Mouse (Mus musculus): Measurements from ENCODE around the gene Ttc34. TPM values are rescaled to one million over a fixed set of nuclear protein-coding genes. Genes with fewer than 3 reads are reported as not detected.

Gene Ttc34
- polyA plus RNA-seq, 1 experiment = not detected

DNA sequence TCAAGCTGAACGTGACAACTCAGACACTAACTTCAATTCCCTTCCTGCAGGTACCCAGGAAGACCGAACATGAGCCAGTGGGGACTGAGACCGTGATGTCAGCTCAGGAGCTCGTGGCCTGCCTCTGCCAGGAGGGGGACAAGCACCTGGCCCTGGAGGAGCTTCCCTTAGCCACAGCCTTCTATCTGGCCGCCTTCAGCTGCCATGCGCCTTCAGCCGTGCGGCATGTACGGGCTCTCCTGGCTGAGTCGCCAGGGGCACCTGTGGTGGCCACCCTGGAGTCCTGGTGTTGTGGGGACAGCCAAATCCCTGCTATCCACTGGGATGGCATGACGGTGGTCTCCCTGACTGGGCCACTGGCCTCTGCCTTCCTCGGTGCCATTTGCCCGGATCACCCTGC is 1.5 kb downstream of the Ttc34 start:
- H3K4me2 ChIP-seq (ENCODE audit: low read depth) = no peak overlapping the region
- no peaks in the 10 kb centered on the region for H3K79me2 ChIP-seq (ENCODE audit: control insufficient read depth, insufficient read depth)
- no peak overlapping the region for H3ac ChIP-seq (ENCODE audit: control insufficient read depth, insufficient read length)
- no peaks in the 10 kb centered on the region for H3K27me3 ChIP-seq (ENCODE audit: control insufficient read depth, insufficient read depth, insufficient read length)
- no peak overlapping the region for H3K4me3 ChIP-seq
- TF ChIP-seq MAX (IDR thresholded peaks at IDR 0.05; ENCODE audit: low read depth) (no peak), E2F4 (IDR thresholded peaks at IDR 0.05; ENCODE audit: insufficient read depth) (no peak), POLR2AphosphoS2 (IDR thresholded peaks at IDR 0.05; ENCODE audit: insufficient read length, low read depth) (no peak), MYOG (IDR thresholded peaks at IDR 0.05; ENCODE audit: control insufficient read depth in 1 of 3, insufficient read depth in 1 of 3, insufficient read length in 2 of 3, low read depth in 2 of 3) (no peak), REST (IDR thresholded peaks at IDR 0.05; ENCODE audit: insufficient read depth, insufficient read length) (no peak), POLR2A (IDR thresholded peaks at IDR 0.05; ENCODE audit: insufficient read length, low read depth) (no peak), MYOD1 (IDR thresholded peaks at IDR 0.05; ENCODE audit: control insufficient read depth in 1 of 3, insufficient read length in 2 of 3, low read depth in 2 of 3) (no peak), SRF (IDR thresholded peaks at IDR 0.05; ENCODE audit: control insufficient read depth, insufficient read length, low read depth) (no peak), CEBPB (IDR thresholded peaks at IDR 0.05; ENCODE audit: insufficient read depth, poor library complexity, severe bottlenecking) (no peak), USF1 (IDR thresholded peaks at IDR 0.05; ENCODE audit: low read depth) (no peak)
- no peaks in the 10 kb centered on the region for H3K36me3 ChIP-seq (ENCODE audit: control insufficient read depth, insufficient read depth)

DNA sequence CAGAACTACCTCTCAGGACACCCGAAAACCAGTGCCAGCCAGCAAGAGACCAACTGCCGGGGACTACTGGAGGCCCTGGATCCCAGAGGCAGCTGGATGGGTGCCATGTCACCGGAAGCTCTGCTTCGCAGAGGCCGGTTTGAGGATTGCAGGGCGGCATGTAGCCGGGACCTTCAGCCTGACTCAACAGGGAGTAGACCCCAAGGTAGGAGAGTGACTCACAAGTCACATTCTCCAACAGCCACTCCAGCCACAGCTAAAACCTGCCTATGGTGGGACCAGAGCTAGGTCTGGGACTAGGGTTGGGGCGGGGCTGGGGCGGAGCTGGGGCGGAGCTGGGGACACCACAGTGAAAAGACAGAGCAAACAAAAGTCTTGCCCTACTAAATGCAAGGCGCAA is 2.1 kb downstream of the Ttc34 start:
- H3K4me3 ChIP-seq = no peak overlapping the region
- H3K4me2 ChIP-seq (ENCODE audit: low read depth) = no peak overlapping the region
- H3K79me2 ChIP-seq (ENCODE audit: control insufficient read depth, insufficient read depth) = no peaks in the 10 kb centered on the region
- no peak for TF ChIP-seq POLR2AphosphoS2 (IDR thresholded peaks at IDR 0.05; ENCODE audit: insufficient read length, low read depth)
- no peak for TF ChIP-seq MYOD1 (IDR thresholded peaks at IDR 0.05; ENCODE audit: control insufficient read depth in 1 of 3, insufficient read length in 2 of 3, low read depth in 2 of 3)
- TF ChIP-seq REST (IDR thresholded peaks at IDR 0.05; ENCODE audit: insufficient read depth, insufficient read length) = no peak
- no peak for TF ChIP-seq MAX (IDR thresholded peaks at IDR 0.05; ENCODE audit: low read depth)
- no peak for TF ChIP-seq CEBPB (IDR thresholded peaks at IDR 0.05; ENCODE audit: insufficient read depth, poor library complexity, severe bottlenecking)
- no peak for TF ChIP-seq SRF (IDR thresholded peaks at IDR 0.05; ENCODE audit: control insufficient read depth, insufficient read length, low read depth)
- TF ChIP-seq POLR2A (IDR thresholded peaks at IDR 0.05; ENCODE audit: insufficient read length, low read depth) = no peak
- TF ChIP-seq TCF3 (IDR thresholded peaks at IDR 0.05; ENCODE audit: insufficient read length, low read depth) = no peak
- no peak for TF ChIP-seq TCF12 (IDR thresholded peaks at IDR 0.05; ENCODE audit: insufficient read depth, poor library complexity, severe bottlenecking)
- H3K36me3 ChIP-seq (ENCODE audit: control insufficient read depth, insufficient read depth) = no peaks in the 10 kb centered on the region
- no peaks in the 10 kb centered on the region for H3K27me3 ChIP-seq (ENCODE audit: control insufficient read depth, insufficient read depth, insufficient read length)
- no peak overlapping the region for H3ac ChIP-seq (ENCODE audit: control insufficient read depth, insufficient read length)

GRCm38 (mm10) chr4:154852696-154853095 is 15.4 kb downstream of the Ttc34 start:
- Histone ChIP-seq H3K4me3 (no peak overlapping the region), H3K4me2 (ENCODE audit: low read depth) (no peak overlapping the region), H3ac (ENCODE audit: control insufficient read depth, insufficient read length) (no peak overlapping the region), H3K79me2 (ENCODE audit: control insufficient read depth, insufficient read depth) (no peaks in the 10 kb centered on the region), H3K27me3 (ENCODE audit: control insufficient read depth, insufficient read depth, insufficient read length) (peaks cover 7% of the 10 kb centered on the region), H3K36me3 (ENCODE audit: control insufficient read depth, insufficient read depth) (no peaks in the 10 kb centered on the region)
- TF ChIP-seq USF1 (IDR thresholded peaks at IDR 0.05; ENCODE audit: low read depth) = no peak
- TF ChIP-seq SRF (IDR thresholded peaks at IDR 0.05; ENCODE audit: control insufficient read depth, insufficient read length, low read depth) = no peak
- TF ChIP-seq POLR2AphosphoS2 (IDR thresholded peaks at IDR 0.05; ENCODE audit: insufficient read length, low read depth) = no peak
- TF ChIP-seq TCF12 (IDR thresholded peaks at IDR 0.05; ENCODE audit: insufficient read depth, poor library complexity, severe bottlenecking) = no peak
- no peak for TF ChIP-seq MYOG (IDR thresholded peaks at IDR 0.05; ENCODE audit: control insufficient read depth in 1 of 3, insufficient read depth in 1 of 3, insufficient read length in 2 of 3, low read depth in 2 of 3)
- TF ChIP-seq REST (IDR thresholded peaks at IDR 0.05; ENCODE audit: insufficient read depth, insufficient read length) = no peak
- TF ChIP-seq MAX (IDR thresholded peaks at IDR 0.05; ENCODE audit: low read depth) = no peak
- TF ChIP-seq MYOD1 (IDR thresholded peaks at IDR 0.05; ENCODE audit: control insufficient read depth in 1 of 3, insufficient read length in 2 of 3, low read depth in 2 of 3) = no peak
- TF ChIP-seq TCF3 (IDR thresholded peaks at IDR 0.05; ENCODE audit: insufficient read length, low read depth) = no peak
- TF ChIP-seq CEBPB (IDR thresholded peaks at IDR 0.05; ENCODE audit: insufficient read depth, poor library complexity, severe bottlenecking) = no peak
- no peak for TF ChIP-seq POLR2A (IDR thresholded peaks at IDR 0.05; ENCODE audit: insufficient read length, low read depth)
- TF ChIP-seq E2F4 (IDR thresholded peaks at IDR 0.05; ENCODE audit: insufficient read depth) = no peak

DNA sequence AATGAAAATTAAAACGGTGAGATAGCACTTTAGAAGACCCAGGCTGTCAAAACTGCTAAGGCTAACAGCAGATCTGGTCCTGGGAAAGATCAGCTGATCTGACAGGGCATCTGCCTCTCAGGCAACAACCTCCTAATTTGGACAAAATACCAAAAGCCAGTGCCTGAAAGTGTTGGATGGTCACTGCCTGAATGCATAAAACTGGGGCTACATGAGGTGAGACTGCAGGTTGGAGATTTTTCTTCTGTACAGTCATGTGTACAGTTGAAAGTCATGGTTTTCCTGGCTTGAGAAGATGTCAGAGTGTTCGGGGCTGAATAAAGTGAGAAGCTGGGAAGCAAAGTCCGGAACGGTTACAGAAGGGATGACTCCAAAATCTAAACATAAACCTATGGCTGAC is 16.6 kb downstream of the Ttc34 start:
- TF ChIP-seq CEBPB (IDR thresholded peaks at IDR 0.05; ENCODE audit: insufficient read depth, poor library complexity, severe bottlenecking) = no peak
- no peak for TF ChIP-seq E2F4 (IDR thresholded peaks at IDR 0.05; ENCODE audit: insufficient read depth)
- TF ChIP-seq MYOD1 (IDR thresholded peaks at IDR 0.05; ENCODE audit: control insufficient read depth in 1 of 3, insufficient read length in 2 of 3, low read depth in 2 of 3) = no peak
- no peak for TF ChIP-seq MAX (IDR thresholded peaks at IDR 0.05; ENCODE audit: low read depth)
- TF ChIP-seq TCF12 (IDR thresholded peaks at IDR 0.05; ENCODE audit: insufficient read depth, poor library complexity, severe bottlenecking) = no peak
- no peak for TF ChIP-seq POLR2A (IDR thresholded peaks at IDR 0.05; ENCODE audit: insufficient read length, low read depth)
- TF ChIP-seq REST (IDR thresholded peaks at IDR 0.05; ENCODE audit: insufficient read depth, insufficient read length) = no peak
- no peak for TF ChIP-seq SRF (IDR thresholded peaks at IDR 0.05; ENCODE audit: control insufficient read depth, insufficient read length, low read depth)
- no peak for TF ChIP-seq TCF3 (IDR thresholded peaks at IDR 0.05; ENCODE audit: insufficient read length, low read depth)
- no peak for TF ChIP-seq POLR2AphosphoS2 (IDR thresholded peaks at IDR 0.05; ENCODE audit: insufficient read length, low read depth)
- TF ChIP-seq MYOG (IDR thresholded peaks at IDR 0.05; ENCODE audit: control insufficient read depth in 1 of 3, insufficient read depth in 1 of 3, insufficient read length in 2 of 3, low read depth in 2 of 3) = no peak
- no peak for TF ChIP-seq USF1 (IDR thresholded peaks at IDR 0.05; ENCODE audit: low read depth)
- Histone ChIP-seq H3K4me2 (ENCODE audit: low read depth) (no peak overlapping the region), H3K27me3 (ENCODE audit: control insufficient read depth, insufficient read depth, insufficient read length) (peaks cover 7% of the 10 kb centered on the region), H3K36me3 (ENCODE audit: control insufficient read depth, insufficient read depth) (no peaks in the 10 kb centered on the region), H3K4me3 (no peak overlapping the region), H3K79me2 (ENCODE audit: control insufficient read depth, insufficient read depth) (no peaks in the 10 kb centered on the region), H3ac (ENCODE audit: control insufficient read depth, insufficient read length) (no peak overlapping the region)

Measured in myocyte (in vitro differentiated cells).